Mouse (Mus musculus) adrenal gland, adult 2 months (tissue): ENCODE results near the gene Csnk2b. TPM values are rescaled to one million over a fixed set of nuclear protein-coding genes. Genes with fewer than 3 reads are reported as not detected.

Experiments used
- DNase-seq: peaks from one replicate; pipeline ENCODE4 v3.0.0; 2021
- long read RNA-seq: library from polyadenylated mRNA; stranded (forward); transcript quantifications from one replicate; pipeline ENCODE4 v2.0.0, GENCODE M21; 2021
- polyA plus RNA-seq: library from polyadenylated mRNA; depleted of rRNA; stranded (reverse); fragments of >200 nt; gene quantifications from 2 replicates; pipeline ENCODE4 v1.2.3, GENCODE M21; 2012; rRNA removed
- total RNA-seq, 2 experiments: library from RNA; stranded (reverse); gene quantifications; 2 replicates each; pipeline ENCODE4 v1.2.3; 2021

Gene Csnk2b
- total RNA-seq (100 to 1,000 TPM; 212 to 337 TPM), polyA plus RNA-seq (358 and 360 TPM in 2 replicates)
- long read RNA-seq, transcript Csnk2b-201 (7 exons, 961 nt): major isoform, 57 of 59 reads
- long read RNA-seq, partial matches to known transcripts: 0 of 59 reads
- long read RNA-seq, other reads (novel, unspliced or antisense): 2 of 59 reads

GRCm38 (mm10) chr17:35121871-35122303 is at the start of gene Csnk2b:
Gene Csnk2b, minus strand, starts transcription at chr17:35122053.
- peak; percentile 59 for DNase-seq

DNA sequence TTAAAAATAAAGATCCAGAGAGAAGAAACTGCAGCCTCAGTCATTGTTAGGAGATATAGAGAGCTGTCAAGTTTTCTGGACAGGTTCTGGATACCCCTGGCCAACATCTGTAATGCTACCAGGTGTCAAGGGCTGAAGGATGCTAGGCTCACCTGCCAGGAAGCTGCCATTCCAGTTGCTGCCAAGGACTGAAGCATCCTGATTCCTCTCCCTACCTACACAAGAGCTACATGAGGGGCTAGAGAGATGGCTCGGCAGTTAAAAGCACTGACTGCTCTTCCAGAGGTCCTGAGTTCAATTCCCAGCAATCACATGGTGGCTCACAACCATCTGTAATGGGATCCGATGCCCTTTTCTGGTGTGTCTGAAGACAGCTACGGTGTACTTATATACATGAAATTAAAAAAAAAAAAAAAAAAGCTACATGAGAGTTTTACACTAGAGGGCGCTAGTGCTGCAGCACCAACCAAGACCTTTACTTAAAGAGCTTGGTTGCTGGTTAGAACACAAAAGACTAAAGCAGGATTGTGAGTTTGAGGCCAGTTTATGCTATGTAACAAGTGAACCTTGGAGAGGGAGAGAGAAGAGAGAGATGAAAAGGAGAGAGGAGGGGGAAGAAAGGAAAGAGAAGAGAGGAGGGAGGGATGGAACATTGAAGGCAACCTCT is 46.8 kb upstream of the Csnk2b start:
- no peak for DNase-seq

DNA sequence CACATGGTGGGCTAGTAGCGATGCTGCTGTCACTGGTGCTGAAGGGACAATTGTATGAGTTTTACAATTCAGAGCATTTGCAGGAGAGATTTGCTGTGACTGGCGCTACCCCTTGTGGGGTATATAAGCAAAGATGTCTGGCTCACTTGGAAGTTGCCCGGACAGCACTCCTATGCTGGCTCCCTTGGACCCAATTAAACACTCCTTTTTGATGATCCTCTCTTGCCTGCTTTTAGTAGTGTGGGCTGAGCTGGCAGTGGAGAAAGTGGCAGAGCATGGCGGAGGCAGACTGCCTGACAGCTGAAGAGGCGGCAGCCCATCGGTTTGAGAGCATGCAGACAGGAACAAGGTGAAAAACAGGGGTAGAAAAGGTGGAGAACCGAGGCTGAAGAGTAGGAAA is 45.9 kb upstream of the Csnk2b start:
- no peak for DNase-seq

DNA sequence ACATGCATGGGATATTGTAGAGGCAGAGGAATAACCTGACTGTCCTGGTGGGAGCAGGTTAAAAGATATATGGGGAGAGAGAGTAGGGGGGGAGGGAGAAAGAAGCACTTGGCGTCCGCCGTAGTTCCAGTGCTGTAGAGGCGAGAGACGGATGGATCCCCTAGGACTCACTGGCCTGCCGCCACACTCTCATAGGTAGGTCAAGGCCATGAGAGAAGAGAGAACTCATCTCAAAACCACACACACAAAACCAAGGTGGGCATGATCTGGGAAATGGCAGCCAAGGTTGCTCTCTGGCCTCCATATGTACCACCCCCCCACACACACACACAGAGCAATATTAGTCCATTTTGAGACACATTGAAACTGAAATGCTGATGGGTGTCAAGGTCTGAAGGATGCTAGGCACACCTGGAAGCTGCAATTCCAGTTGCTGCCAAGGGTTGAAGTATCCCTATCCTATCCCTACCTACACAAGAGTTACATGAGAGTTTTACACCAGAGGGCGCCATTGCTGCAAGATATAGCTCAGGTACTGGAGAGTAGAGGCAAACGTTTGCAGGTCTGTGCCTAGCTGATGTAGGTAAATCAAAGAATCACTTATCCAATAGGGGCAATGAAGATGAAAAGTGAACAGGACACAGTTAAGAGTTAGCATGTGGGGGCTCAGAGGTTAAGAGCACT is 44.6 kb upstream of the Csnk2b start:
- DNase-seq: no peak

DNA sequence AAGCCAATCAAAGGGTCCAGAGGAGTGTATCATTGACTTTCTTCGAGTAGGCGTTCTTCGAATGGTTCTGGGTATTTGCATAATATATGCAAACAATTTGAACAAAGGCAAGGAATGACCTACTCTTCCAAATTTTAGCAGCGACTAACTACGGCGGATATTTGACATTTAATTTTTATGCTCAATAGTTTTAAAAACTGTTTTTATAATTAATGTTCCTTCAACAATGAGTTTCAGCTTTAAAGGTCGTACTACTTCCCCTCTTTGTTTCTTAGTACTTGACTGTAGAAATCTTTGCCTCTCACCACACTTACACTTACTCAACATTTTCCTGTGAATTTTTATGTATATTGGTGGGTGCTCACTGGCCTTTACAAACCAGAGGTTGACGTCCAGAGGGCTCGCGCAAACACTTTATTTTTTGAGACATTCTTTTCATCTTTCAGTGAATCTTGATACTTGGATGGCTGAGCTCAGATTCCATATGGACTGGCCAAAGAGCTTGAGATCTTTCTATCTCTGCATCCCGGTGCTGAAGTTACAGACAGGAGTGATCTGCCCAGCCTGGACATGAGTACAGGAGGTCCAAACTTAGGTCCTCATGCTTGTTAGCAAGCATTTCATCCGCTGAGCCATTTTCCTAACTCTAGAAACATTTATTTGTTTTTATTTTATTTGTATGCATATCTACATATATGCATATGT is 43.8 kb upstream of the Csnk2b start:
- DNase-seq: no peak

GRCm38 (mm10) chr17:35164568-35165450 is 43.0 kb upstream of the Csnk2b start, which contains the start of gene Prrc2a:
Gene Prrc2a, minus strand, starts transcription at chr17:35164897.
- DNase-seq: peak; percentile 98

- DNase-seq: no peak
Observed at GRCm38 (mm10) chr17:35164218-35164567, 42.3 kb upstream of the Csnk2b start.

GRCm38 (mm10) chr17:35163326-35164081 is 41.7 kb upstream of the Csnk2b start:
- DNase-seq: no peak

DNA sequence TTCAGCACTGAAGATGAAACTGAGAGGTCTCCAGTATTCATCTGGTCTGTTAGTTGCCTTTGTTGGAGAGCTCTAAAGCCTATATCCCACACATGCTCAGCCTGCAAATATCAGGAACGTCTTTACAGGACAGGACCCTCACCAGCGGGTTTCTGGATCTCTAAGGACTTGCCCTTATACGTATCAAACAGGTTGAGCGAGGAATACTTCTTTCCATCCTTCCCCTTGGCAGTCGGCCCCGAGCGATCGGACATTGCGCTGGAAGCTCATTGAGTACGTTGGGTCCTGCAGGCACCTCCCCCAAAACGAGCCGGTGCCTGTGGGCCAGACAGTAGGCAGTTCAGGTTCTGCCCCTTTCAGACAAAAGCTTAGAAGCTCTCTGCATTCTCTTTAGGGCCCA is 40.9 kb upstream of the Csnk2b start:
- DNase-seq: peak; percentile 57

- DNase-seq: no peak
Observed at GRCm38 (mm10) chr17:35162121-35162520, 40.3 kb upstream of the Csnk2b start.

GRCm38 (mm10) chr17:35161421-35161820 is 39.6 kb upstream of the Csnk2b start:
- DNase-seq: no peak

- no peak for DNase-seq
Observed at GRCm38 (mm10) chr17:35159638-35160037, 37.8 kb upstream of the Csnk2b start.

DNA sequence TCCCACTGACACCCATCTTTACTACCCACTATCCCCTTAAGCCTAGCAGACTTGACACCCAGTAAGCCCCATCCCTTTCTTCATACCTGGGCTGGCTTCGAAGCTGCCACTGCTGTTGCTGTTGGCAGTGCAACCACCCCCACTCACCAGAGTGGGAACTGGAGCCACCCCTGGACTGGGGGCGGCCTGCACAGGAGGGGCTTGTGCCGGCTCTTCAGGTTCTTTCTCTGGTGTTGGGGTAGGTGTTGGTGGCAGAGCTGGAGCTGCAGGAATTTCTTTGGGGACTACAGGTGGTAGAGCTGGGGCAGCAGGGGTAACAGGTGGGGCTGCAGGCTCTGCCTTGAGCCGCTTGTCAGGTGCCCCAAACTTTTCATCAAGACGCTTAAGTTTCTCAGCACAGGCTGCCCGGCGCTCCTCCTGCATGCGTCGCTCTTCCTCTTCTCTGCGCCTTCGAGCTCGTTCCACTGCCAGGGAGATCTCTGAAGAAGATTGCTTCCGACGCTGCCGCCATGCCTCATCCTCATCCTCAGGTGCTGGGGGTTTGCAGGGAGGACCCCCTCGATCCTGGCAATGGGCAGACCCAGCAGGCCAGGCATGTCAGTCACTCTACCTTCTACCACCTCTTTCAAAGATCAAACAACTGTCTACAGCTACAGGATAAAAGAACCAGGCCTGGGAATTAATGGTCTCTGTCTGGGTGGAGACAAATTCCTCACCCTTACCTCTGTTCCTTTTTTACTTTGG is 37.2 kb upstream of the Csnk2b start:
- DNase-seq: no peak

GRCm38 (mm10) chr17:35157661-35158175 is 35.9 kb upstream of the Csnk2b start:
- DNase-seq: no peak

DNA sequence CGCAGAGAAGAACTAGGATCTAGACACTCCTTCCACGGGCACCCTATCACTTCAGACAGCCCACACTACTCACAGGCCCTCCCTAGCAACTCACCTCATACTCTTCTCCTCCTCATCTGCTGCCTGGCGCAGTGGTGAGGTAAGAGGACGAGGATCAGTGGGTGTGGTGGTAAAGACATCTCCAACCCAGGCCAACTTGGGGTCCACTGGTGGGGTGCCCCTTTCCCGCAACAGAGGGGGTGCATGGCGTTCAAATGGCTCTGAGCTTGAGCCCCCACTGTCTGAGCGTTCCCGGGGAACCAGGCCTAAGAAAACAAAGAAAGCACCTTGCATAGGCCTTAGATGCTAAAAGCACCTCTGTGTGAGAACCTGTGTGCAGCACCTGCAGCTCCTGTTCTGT is 35.4 kb upstream of the Csnk2b start:
- DNase-seq: no peak

DNA sequence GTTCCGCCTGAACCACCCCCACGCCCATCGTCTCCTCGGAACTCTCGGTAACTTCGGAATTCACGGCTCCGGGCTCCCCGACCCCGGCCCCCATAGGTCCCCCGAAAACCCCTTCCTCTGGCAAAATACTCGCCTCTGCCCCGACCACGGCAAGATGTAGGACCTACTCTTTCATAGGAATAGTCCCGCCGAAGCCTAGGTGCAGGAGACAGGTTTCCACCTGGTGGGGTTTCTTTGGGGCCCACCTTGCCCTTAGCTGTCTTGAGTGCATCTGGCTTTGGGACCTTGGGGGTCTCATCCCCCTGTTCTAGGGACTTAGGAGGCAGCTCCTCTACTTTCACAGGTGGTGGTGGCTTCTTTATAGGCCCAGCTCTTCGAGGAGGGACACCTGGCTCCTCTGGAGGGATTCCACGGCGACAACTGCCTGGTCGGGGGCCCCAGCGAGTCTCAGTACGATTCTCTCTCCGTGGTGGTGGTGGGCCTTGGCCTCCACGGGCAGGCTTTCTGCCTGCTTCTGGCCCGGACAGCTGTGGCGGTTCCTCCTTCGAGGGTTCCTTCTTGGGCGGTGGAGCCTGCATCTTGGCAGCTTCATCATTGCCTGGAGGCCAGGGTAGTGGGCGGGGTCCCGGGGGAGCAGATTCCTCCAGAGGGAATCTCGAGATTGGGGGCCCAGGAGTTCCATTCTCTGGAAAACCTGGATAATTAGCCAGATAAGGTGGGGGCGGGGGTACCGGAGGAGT is 34.8 kb upstream of the Csnk2b start:
- DNase-seq: no peak

- DNase-seq: no peak
Observed at GRCm38 (mm10) chr17:35155451-35155850, 33.6 kb upstream of the Csnk2b start.

DNA sequence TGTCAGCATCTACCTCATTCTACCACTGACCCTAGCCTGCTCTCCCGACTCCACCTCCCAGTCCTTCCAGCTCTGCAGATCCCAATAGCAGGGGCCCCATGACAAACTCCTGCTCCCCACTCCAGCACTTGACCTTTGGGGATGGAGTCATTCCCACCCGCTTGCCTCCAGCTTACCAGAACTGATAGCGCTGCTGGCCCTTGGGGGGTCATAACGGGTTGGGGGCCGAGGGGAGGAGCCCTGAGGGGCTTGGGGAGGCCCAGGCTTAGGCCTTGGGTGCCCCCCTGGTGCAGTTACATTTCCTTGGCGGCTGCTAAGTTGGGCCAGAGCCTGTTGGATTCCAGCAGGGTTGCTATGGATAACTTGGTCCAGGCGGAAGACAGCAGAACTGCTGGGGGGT is 32.8 kb upstream of the Csnk2b start:
- DNase-seq: no peak

DNA sequence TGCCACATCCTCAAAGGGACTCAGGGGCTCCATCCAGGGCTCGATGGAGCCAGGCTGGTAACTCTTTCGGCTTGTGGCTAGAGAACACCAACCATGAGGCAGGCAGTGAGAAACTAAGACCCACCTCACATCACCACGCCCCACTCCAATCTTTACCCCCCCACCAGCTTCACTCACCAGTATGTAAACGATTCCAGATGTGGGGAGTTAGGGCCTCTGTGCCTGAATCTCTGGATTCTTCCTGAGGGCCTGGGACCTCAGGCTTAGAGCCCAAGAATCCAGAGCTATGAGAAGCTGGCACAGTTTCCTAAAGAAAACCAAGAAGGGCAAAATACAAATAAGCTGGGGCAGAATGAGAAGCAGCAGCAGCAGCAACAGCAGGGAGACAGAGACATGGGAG is 32.1 kb upstream of the Csnk2b start:
- no peak for DNase-seq
